Mouse (Mus musculus) layer of hippocampus, postnatal 36 days (tissue): ENCODE measurements around the gene Snrpb2. TPM values are rescaled to one million over a fixed set of nuclear protein-coding genes. Genes with fewer than 3 reads are reported as not detected.

ENCODE experiments used
- DNase-seq, 2 experiments: peaks; one replicate each; pipeline ENCODE4 v3.0.0; 2022
- total RNA-seq, 2 experiments: library from RNA; stranded (reverse); gene quantifications; 2 replicates each; pipeline ENCODE4 v1.2.3; 2021

Gene Snrpb2
- 10 to 100 TPM; 32.8 to 41.9 TPM for total RNA-seq

GRCm38 (mm10) chr2:143062812-143063792, at the start of gene Snrpb2:
TSS of gene Snrpb2 (plus strand) at chr2:143063039.
- peak; percentile 85 for DNase-seq

DNA sequence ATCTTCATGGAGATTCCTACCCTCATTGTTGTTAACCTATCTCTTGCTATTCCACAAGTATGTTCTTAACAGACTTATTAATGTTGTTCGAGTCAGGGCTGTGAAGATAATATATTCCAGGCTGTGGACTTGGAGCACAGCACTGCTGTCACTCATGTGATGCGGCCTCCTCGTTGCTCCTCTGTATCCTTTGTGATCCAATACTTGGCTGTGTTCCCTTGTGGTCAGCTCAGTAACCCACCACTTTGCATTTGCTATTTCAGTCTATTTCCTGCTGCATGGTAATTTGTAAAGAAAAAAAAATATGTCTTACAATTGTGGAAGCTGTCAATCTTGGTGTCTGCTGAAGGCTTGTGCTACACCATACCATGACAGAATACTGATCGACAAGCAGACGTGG, 49.8 kb upstream of the Snrpb2 start:
- no peak for DNase-seq

GRCm38 (mm10) chr2:143018084-143018483, 44.8 kb upstream of the Snrpb2 start:
- no peak for DNase-seq

- DNase-seq: no peak
Measured at GRCm38 (mm10) chr2:143018591-143019130, 44.2 kb upstream of the Snrpb2 start.

DNA sequence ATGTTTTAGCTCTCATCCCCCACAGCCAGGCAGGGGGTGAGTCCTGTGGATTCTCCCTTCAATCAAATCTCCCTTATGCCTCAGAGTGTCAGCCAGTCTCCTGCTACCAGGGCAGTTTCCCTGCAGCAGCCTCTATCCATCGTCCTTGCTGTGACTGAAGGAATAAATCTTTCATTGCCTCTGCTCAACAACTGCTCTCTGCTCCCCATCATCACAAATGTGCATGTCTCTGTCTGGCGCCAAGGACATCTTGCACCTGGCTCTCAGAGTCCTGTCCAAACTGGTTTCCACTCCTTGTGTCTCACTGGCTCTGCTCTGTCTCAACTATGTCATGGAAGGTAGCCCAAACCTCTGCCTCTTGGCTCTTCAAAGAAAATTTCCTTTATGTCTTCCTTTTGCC, 43.1 kb upstream of the Snrpb2 start:
- DNase-seq: no peak

DNA sequence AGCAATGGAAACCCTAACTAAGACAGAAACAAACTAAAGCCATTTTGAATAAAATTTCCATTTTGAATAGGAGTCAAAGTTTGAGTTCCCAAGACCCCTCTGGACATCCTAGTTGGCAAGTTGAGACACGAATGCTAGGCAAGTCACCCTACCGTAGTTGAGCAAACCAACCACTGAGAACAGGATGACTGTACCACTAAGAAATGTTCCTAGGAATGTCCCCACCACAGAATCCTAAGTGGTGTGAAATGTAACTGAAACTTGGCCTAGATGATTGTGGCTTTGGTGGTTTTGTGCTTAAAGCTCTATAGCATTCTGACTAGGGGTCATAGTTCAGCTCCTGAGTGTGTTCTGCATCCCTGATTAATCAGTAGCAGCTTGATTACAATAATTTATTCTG, 39.5 kb upstream of the Snrpb2 start:
- no peak for DNase-seq

DNA sequence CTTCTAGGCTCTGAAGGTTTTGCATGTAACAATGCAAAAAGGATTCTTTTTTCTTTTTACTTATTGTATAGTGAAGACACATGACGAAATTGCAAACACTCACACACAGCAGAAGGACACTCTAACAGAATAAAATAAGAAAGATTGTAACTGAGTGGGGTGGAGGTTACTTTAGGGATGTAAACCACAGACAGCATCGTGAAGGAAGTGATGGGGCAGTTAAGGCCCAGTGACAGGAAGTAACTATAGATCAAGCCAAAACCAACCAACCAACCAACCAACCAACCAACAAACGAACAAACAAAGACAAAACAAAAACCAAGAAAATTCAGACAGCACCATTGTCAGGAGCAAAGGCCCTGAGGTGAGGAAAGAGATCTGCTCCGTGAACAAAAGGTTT, 38.6 kb upstream of the Snrpb2 start:
- DNase-seq: no peak

- DNase-seq: no peak
Measured at GRCm38 (mm10) chr2:143031283-143031682, 31.6 kb upstream of the Snrpb2 start.

- no peak for DNase-seq
Measured at GRCm38 (mm10) chr2:143032378-143033255, 30.2 kb upstream of the Snrpb2 start.

DNA sequence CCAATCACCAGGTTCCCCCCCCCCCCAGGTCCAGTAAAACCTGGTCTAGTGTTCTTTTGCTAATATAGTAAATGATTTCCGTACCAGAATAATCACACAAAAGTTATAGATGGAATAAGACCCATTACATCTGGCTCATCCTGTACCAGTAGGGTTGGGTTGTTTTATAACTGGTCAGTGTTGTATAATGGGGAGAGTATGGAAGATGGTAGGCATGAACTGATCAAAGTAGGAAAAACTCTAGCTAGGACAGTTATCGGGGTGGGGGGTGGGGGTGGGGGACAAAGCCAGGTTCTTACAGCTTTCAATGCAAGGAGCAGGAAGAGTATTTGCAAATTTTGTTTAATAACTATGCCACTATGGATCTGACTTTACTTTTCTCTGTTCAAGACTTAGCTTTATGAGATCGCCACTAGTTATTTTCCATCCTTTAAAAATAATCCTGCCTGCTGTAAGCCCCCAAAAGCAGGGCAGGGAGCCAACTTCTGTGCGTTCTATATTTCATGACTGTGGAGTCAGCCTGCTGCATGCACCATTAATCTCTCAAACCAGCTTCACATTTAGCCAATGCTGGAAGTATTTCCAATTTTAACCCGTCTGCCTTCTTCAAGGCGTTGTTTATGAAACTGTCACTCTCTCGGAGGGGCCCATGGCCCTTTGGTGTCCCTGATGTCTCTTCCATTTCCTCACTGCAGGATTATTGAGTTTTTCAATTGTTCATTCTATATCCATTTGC, 28.3 kb upstream of the Snrpb2 start:
- no peak for DNase-seq

- peak in 1 of 2 experiments; percentile 8 for DNase-seq
Measured at GRCm38 (mm10) chr2:143035086-143035593, 27.7 kb upstream of the Snrpb2 start.

DNA sequence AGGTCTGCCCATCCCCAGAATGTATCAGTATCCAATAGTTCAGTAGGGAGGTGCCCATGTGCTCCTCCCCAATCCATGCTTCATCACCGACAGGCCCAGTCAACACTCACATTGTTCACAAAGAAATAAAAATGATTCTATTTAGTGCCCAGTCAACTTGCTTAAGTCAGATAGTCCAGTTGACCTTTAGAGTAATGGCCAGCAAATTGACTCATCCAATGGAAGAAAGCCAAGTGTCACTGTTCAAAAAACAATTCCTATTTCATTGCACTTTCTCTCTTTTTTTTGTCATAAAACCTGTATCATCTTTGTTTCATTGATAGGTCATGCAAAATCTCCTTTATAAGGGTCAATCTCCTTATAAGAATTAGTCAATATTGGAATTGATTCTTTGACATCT, 21.2 kb upstream of the Snrpb2 start:
- DNase-seq: no peak

- no peak for DNase-seq
Measured at GRCm38 (mm10) chr2:143055251-143055650, 7.6 kb upstream of the Snrpb2 start.

DNA sequence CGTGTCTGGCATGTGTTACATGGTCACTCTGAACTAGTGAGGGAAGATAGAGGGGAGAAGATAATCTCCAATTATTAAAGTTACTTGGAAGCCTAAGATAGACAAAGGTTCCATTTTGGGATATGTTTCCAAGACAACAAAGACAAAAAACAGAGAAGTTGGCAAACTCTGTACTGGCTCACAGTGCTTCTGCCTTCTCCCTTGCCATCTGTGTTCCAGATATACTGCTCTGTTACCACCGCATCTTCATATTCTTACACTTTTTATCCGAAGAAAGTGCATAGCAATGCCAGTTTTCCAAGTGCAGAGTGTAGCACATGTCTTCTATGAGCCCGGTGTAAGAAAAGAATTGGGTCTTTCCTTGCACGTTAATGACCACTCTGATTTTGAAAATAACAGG, 6.1 kb upstream of the Snrpb2 start:
- no peak for DNase-seq

DNA sequence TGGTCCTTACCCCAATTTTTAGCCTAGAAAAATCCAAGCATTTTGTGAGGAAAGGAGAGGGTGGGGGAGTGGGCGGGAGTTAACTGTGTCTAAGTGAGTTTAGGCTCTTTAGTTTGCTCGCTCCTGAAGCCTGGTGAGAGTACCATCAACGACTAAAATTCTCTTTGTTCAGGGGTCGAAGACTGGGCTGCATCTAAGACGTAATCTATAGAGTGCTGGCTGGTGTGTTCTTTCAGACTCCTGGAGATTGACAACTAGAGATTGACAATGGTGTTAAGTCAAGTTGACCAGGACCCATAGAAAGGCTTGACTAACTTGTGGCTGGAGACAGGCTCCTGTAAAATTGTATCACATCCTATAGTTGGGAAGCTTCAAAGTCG, 417 bp upstream of the Snrpb2 start:
- no peak for DNase-seq

GRCm38 (mm10) chr2:143065914-143066313, 3.1 kb downstream of the Snrpb2 start:
- DNase-seq: no peak

DNA sequence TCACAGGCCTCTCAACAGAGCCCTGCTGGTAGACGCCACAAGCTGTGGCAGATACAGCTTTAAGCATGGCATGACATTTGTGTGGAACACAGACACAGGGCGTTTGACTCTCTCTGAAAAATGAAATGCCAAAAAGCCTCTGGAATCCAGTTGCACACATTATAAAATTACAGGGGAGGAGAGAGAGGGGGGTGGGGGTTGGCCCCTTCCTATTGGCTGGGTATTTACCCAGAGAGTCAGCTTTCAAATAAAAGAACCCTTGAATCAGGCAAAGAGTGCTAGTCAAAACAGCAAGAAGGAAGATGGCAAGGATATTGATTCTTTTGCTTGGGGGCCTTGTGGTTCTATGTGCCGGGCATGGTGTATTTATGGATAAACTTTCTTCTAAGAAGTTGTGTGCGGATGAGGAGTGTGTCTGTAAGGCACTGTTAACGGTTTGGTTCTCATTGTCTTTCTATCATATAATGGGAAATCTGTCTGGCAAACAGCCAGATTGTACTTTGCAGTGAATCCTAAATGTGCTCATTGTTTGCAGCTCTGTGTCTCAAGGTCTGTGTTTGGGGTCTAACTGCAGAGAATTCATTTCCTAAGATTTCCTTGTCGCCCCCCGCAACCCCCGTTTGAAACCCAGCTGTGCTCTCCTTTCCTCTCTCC, 15.5 kb downstream of the Snrpb2 start, which contains the start of gene Otor:
Gene Otor (plus strand): TSS at position 276 of the 654 bp plus-strand sequence.
- DNase-seq: no peak

GRCm38 (mm10) chr2:143081693-143082092, 18.9 kb downstream of the Snrpb2 start:
- DNase-seq: no peak

DNA sequence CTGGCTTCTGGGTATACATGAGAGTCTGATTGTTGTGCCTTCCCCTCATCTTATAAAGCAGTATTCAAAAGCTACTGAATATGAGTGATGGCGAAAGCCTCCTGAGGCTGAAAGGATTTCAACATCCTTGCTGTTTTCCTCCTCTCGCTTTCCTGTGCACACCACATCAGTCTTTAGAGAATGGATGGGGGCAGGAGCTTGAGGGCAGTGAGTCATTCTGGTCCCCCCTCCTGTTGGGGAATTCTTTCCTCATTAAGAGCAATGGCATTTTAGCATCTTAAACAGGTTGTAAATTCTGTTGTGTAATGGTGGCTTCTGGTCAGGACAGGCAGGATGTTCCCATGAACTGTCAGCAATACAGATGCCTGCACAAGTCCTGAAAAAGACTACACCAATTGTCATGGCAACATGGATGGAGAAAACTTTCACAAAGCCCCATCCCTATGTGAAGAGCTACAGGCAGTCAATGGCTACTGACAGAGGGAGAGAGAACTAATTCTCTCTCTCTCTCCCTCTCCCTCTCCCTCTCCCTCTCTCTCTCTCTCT, 22.1 kb downstream of the Snrpb2 start:
- no peak for DNase-seq

DNA sequence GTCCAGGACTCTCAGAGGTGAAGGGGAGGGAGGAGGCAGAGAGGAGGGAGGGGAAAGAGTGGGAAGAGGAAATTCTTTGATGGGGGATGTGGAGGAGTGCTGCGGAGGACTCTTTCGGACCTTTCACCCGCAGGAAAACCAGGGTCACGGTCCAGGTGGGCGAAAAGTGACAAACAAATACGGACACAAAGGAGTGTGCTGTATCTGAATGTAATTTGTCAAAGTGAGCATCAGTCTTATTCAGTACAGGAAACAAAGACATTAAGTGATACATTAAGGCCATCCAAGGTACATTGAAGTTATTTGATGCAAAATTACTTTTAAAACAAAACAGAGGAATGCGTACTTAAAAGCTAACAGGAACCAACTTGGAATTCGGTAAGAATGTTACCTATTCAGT, 27.0 kb downstream of the Snrpb2 start:
- no peak for DNase-seq

GRCm38 (mm10) chr2:143093726-143094125, 30.9 kb downstream of the Snrpb2 start:
- DNase-seq: peak; percentile 68 to 77
